Mouse (Mus musculus) small intestine, adult 2 months (tissue): ENCODE measurements at regions not wholly inside any gene's neighbourhood (a gene's known extent, or its start where the extent isn't known, plus 50 kb on each side); places are given as distances from the start of the nearest gene placed in this dataset.

Experiments used
- H3K27ac ChIP-seq: fragments of 200-500 bp; 2 replicates; pipeline ENCODE4 v1.5.1; 2012; ENCODE audit warnings: low read depth, low read length, control low read depth, inconsistent platforms; ENCODE audit not compliant: insufficient read depth
- H3K27me3 ChIP-seq: fragments of 200-500 bp; 2 replicates; pipeline ENCODE4 v1.6.1; 2012; ENCODE audit warnings: mild to moderate bottlenecking, moderate library complexity, low read length, inconsistent platforms; ENCODE audit not compliant: control insufficient read depth, insufficient read depth
- H3K36me3 ChIP-seq: fragments of 200-500 bp; 2 replicates; pipeline ENCODE4 v1.6.1; 2012; ENCODE audit warnings: mild to moderate bottlenecking, low read length, control low read depth, inconsistent platforms; ENCODE audit not compliant: control insufficient read depth, insufficient read depth
- H3K4me1 ChIP-seq: fragments of 200-500 bp; 2 replicates; pipeline ENCODE4 v1.6.1; 2012; ENCODE audit warnings: low read length, inconsistent platforms, mixed read lengths; ENCODE audit not compliant: control insufficient read depth, insufficient read depth, insufficient read length
- H3K4me3 ChIP-seq: fragments of 200-500 bp; 2 replicates; pipeline ENCODE4 v1.5.1; 2012; ENCODE audit warnings: low read depth, mild to moderate bottlenecking, control low read depth, inconsistent platforms, low read length, moderate library complexity
- CTCF ChIP-seq: fragments of 200-500 bp; IDR thresholded peaks from 2 replicates; pipeline ENCODE4 v1.5.1; 2012; ENCODE audit warnings: low read depth, mild to moderate bottlenecking, control low read depth, inconsistent platforms, low read length, moderate library complexity, mixed read lengths; ENCODE audit not compliant: insufficient replicate concordance, insufficient read length; ENCODE audit errors: extremely low read depth
- POLR2A ChIP-seq: fragments of 200-500 bp; IDR thresholded peaks from 2 replicates; pipeline ENCODE4 v1.6.1; 2012; ENCODE audit warnings: low read depth, mild to moderate bottlenecking, control low read depth, inconsistent platforms, low read length, moderate library complexity
- WGBS: fragments of 180-500 bp; shearing (Covaris S2); methylation state at CpG from one replicate; pipeline ENCODE4 v1.1.7; 2018; 5-methylcytosine and 5-hydroxymethylcytosine counted together

GRCm38 (mm10) chr14:64511300-64511699 lies 407.2 kb downstream of the Prss52 start:
- no peak for TF ChIP-seq POLR2A
- no peak for TF ChIP-seq CTCF
- WGBS: 76% methylated on average over 7 of the region's 7 CpGs
- H3K4me3 ChIP-seq: no peak overlapping the region

GRCm38 (mm10) chr14:64512726-64513125 lies 408.6 kb downstream of the Prss52 start:
- H3K27me3 ChIP-seq: no peaks in the 10 kb centered on the region
- no peaks in the 10 kb centered on the region for H3K4me1 ChIP-seq
- H3K27ac ChIP-seq: no peak overlapping the region
- no peak for TF ChIP-seq CTCF
- TF ChIP-seq POLR2A: no peak
- no peak overlapping the region for H3K4me3 ChIP-seq
- no peaks in the 10 kb centered on the region for H3K36me3 ChIP-seq
- WGBS: 47% methylated on average over 7 of the region's 7 CpGs

More at GRCm38 (mm10) chr14:64511300-64511699, 407.2 kb downstream of the Prss52 start:
- no peak overlapping the region for H3K27ac ChIP-seq
- no peaks in the 10 kb centered on the region for H3K4me1 ChIP-seq
- no peaks in the 10 kb centered on the region for H3K36me3 ChIP-seq
- H3K27me3 ChIP-seq: no peaks in the 10 kb centered on the region

- Histone ChIP-seq H3K4me3 (no peak overlapping the region), H3K27ac (no peak overlapping the region), H3K27me3 (no peaks in the 10 kb centered on the region), H3K4me1 (peaks cover 17% of the 10 kb centered on the region; the same call in 1 of the 2 replicates), H3K36me3 (no peaks in the 10 kb centered on the region)
- TF ChIP-seq CTCF (no peak), POLR2A (no peak)
- WGBS: 67% methylated on average over 7 of the region's 7 CpGs
These were observed 413.6 kb downstream of the Prss52 start for GRCm38 (mm10) chr14:64517584-64518195.

- TF ChIP-seq POLR2A: no peak
- TF ChIP-seq CTCF: no peak
- Histone ChIP-seq H3K36me3 (no peaks in the 10 kb centered on the region), H3K4me1 (peaks cover 28% of the 10 kb centered on the region; the same call in 1 of the 2 replicates), H3K27me3 (no peaks in the 10 kb centered on the region), H3K4me3 (no peak overlapping the region), H3K27ac (peak overlapping the region; percentile 46)
- WGBS: 69% methylated on average over 8 of the region's 8 CpGs
These were observed 420.6 kb downstream of the Prss52 start for GRCm38 (mm10) chr14:64524641-64525040.

GRCm38 (mm10) chr14:64525302-64526078 lies 421.4 kb downstream of the Prss52 start:
- H3K27ac ChIP-seq: peak overlapping the region; percentile 46
- no peaks in the 10 kb centered on the region for H3K27me3 ChIP-seq
- H3K4me1 ChIP-seq: peaks cover 24% of the 10 kb centered on the region; the same call in 1 of the 2 replicates
- no peaks in the 10 kb centered on the region for H3K36me3 ChIP-seq
- H3K4me3 ChIP-seq: no peak overlapping the region
- WGBS: 27% methylated on average over 10 of the region's 10 CpGs
- TF ChIP-seq POLR2A (no peak), CTCF (no peak)

- Histone ChIP-seq H3K36me3 (no peaks in the 10 kb centered on the region), H3K4me1 (peaks cover 7% of the 10 kb centered on the region; the same call in 1 of the 2 replicates), H3K27ac (no peak overlapping the region), H3K27me3 (no peaks in the 10 kb centered on the region), H3K4me3 (no peak overlapping the region)
- 60% methylated on average over 3 of the region's 3 CpGs for WGBS
- no peak for TF ChIP-seq CTCF
- TF ChIP-seq POLR2A: no peak
These were observed 426.5 kb downstream of the Prss52 start for GRCm38 (mm10) chr14:64530541-64530940.
